Mouse (Mus musculus): ENCODE data around the gene Slc24a4.

Slc24a4 gene

DNA sequence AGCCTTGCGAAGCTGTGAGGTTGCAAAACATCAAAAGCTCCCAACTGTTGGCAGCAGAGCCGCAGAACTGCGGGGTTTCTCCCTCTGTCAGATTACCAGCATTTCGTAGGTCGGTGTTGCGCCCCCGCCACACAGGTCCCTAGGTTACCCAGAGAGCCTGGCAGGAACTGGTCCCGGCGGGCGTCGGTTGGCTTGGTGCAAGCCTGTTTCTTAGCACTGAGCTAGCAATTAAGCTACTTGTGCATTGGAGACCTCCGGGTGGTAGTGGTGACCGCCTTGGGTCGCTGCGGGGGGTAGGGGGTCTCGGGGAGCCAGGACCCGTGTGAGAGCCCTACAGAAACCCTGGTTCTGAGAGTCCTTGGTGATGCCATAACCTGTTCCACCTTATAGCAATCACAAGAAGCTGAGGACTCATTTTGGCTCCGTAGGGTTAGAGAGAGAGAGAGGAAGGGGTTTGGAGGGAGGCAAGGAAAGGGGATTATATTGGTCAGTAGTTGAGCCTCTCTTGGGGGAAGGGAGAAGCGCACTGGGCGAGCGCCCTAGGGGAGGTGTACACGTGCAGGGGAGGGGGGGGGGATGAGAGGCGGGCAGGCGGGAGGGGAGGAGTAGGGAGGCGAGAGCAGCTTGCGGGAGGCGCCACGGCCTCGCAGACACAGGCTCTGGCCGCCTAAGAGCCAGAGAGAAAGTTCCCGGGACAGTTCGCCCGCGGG, at the start of gene Slc24a4:
TSS of gene Slc24a4 (plus strand) at position 653 of the 710 bp plus-strand sequence.
- DNase-seq: no peak

DNA sequence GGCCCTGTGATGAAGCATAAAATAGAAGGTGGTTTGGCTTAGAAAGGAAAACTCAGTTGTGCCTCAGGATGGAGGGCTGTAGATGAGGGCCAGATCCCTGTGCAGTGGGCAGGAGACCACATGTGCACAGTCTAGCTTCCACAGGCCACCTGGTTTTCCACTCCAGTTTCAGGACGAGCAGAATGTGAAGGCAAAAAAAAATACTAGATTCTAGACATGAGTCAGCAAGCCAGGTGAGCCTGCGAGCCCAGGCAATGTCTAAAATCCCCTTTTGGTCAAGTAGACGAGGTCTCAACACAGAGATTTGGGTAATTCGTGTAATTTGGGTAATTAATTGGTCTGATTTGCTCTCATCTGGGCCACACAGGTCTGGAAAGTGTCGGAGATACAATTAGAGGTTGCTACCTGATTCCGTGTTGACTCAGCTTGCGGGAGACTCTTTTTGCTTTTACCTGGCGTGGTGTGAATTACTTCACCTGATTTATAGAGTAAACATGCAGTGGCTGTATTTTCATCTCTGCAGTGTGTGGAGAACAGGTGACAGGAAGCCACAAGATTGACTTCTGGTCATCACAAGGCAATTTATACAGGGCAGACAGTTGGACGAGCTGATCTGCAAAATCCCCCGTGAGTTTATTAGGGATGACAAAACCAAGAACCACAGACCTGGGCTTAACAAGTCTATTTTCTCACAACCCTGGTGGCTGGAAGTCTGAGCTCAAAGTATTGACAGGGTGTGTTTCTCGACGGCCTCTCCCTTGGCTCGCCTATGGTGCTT, 45.7 kb upstream of the Slc24a4 start:
- no peak for DNase-seq

DNA sequence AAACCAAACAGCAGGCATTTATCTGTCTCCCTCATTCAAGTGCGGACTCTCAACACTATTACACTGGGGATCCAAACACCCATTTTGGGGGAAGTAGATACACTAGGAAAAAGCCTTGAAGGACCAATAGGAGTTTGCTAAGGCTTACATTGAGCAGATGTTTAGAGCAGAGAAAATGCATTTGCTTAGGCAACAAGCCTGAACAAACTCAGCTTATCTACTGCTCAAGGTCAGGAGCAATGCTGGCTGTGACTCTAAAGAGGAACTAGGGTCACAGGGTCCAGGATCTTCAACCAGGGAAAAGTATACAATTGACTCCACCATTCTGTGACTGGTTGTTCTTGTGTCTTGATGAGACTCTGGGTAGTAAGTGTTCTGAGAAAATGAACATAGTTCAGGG, 38.0 kb upstream of the Slc24a4 start:
- no peak for DNase-seq

DNA sequence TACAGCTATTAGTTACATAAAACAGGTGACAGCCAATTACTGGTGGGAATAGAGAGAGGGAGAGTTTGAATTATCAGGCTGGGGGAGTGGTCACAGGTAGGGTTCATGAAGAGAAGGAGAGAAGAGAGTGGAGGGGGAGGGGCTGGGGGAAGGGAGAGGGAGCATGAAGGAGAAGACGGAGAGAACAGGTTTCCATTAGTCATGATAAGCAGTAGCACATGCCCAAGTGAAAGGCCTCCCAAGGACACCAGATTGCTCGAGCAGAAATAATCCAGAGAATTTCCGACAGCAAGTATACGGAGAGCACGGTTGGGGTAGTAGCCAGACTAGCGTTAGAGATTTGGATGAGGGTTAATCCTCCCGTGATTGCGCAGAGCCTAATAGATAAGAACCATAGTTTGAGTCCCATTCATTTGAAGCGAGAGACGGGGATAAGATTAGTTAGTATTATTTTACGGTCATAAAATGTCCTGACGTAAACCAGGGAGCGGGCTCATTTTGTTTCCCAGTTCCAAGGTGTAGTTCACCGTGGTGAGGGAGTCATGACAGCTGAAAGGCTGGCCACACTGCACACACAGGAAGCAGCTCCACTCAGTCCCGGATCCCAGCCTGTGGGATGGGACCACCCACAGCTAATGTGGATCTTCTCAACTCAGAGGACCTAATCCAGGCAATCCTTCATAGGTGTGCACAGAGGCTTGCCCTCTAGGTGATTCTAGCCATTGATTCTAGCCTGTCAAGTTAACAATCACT, 36.0 kb upstream of the Slc24a4 start:
- no peak for DNase-seq

DNA sequence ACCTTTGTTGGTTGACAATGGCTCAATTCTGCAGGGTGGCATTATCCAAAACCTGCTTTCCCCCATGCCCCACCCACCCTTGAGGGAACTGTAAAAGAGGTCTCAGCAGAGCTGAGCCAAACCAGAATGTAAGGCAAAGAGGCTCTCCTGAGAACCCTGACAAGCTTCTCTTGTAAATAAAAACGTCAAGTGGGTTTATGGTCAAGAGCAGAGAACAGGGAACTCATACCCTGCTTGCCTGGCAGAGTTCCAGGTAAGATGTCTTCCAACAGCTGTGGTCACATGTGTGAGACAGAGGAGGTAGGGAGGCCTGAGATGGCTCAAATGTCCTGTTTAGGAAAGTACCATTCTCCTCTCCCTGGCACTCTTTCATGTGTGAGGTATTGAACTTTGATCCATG, 22.5 kb upstream of the Slc24a4 start:
- DNase-seq: no peak

DNA sequence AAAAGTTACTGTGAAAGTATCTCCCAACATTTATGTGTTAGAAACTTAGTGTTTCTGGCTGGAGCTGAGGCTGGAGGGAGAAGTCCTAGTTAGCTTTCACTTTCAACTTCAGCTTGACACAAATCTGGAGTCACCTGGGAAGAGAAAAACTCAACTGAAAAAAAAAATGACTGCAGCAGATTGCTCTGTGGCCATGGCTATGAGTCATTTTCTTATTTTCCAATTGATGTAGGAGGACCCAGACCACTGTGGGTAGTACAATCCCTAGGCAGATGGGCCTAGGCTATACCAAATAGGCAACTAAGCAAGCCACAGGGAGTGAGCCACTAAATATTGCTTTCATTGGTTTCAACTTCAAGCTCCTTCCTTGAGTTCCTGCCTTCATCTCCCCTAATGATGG, 19.7 kb upstream of the Slc24a4 start:
- no peak for DNase-seq

DNA sequence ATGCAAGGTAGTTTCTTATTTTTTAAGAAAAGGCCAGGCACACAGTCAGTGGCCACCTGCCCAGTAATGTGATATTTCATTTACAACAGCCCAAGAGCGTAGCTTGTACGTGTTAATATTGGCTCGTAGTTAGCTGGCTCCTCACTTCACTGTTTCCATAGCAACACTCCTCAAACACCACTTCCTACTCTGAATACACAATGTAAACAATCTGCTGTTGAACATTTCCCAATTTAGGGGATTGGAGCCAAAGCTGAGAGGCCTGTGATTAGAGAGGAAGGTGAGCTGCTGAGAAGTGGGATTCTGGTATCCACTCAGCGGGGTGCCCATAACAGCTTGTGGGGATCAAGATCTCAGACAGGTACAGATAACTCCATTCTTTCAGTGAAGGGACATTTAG, 16.0 kb upstream of the Slc24a4 start:
- DNase-seq: no peak

DNA sequence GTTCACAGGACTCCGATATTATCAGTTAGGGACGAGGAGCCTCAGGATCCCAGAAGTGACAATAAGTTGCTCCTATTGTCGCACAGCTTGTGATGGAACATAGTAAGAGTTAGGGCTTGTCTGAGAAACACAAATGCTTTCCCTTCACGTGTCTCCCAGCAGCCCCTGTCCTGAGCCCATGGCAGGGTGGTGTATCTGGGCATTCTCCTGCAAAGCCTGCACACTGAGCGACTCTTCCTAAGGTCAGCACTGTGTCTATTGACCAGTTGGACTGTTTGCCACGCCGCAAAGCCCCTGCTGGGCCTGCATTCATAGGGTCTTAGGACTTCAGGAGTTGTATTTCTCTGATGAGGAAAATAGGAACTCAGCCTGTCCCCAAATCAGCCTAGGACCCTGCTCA, 15.6 kb upstream of the Slc24a4 start:
- DNase-seq: no peak

DNA sequence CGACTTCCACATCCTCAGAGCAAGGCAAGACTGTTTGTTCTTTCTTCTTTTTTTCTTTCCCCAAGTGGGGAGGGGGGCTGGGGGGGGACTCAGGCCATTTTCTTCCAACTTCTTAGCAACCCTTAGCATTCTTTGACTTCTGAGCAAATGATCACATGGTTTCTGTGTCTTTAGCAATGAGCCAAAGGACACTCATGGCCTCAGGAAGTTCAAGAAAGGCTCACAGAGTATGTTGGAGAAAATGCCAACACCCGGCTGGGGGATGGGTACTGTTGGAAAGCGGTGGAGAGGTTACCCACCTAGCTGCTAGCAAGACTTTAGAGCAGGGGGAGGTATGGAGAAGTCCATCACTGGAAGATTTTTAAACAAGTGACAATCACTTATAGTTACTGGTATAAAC, 15.1 kb upstream of the Slc24a4 start:
- DNase-seq: no peak

DNA sequence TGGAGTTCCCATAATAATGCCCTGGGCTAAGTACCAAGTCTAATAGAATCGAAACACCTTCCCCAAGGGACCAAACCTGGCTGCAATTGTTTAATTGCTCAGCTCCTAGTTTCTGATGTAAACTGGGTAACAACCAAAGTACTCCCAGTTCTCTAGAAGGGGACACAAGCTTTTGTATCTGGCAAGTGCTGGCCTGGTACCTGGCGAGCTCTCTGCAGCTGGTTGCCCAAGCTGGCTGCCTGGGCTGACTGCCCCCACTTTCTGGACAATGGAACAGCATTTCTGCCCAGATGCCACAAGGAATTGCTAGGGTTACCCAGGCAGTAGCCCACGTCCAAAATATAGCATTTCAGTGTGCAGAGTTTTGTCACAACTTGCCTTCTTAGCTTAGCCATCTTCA, 12.0 kb upstream of the Slc24a4 start:
- DNase-seq: no peak

DNA sequence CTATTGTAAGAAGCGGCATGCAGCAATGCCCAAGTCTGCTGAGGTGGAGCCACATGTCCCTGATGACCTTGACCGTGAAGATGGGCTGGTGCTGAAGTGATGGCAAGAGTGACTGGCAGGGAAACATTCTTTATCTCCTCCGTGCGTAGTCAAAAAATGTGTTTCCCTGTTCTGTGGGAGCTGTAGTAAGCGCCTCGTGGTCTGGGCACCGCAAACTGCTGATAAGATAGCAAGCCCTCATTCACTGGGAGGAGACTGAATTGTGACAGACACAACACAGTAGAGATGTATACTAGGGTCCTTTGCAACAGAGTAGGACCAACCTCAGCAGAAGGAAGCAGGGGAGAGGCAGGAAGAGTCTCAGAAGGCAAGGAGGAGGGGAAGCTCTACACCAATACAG, 10.5 kb upstream of the Slc24a4 start:
- DNase-seq: no peak

DNA sequence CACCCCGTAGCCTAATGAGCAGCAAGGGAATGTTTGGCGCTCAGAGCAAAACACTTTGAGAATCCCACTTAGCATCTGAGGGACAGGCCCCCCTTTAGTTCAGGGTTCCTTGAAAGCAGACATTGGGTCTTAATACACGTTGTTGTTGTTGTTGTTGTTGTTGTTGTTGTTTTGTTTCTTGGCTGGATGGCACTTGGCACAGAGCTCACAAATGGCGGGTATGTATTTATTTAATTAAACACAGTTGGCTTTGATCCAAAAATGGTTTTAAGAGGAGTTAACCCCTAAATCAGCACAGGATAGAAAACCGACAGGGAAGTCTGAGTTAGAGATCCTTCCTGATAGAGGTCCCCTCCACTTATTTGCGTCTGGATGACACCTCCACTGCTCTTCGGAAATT, 932 bp upstream of the Slc24a4 start:
- no peak for DNase-seq

DNA sequence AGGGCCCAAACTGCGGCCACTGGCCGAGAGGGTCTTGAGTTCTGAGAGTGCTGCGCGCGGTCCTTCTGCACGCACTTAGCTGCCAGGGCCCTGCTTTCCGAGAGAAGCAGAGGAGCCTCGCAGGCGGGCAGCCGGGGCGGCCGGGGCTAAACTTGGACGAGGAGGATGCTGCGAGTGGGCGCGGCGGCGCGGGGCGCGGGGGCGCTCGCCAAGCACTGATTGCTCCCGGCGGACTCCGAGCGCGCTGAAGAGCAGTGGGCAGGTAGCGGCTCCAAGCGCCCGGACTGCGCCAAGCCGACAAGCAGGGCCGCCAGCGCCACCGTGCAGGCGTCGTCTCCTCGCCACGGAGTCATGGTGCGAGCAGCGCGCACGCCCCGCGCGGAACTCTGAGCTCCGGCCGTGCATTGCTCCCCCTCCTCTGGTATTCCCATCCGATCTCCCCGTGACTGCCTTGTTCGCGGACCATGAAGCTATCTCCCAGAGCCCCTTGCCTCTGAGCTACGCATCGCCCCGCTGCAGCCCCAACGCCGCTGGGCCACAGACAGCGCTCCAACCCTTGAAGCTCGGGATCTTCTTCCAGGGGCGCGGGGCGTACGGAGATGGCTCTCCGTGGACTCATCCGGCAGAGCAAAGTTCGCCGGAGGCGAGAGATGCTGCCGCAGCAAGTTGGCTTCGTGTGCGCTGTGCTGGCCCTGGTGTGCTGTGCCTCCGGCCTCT, 416 bp downstream of the Slc24a4 start:
- DNase-seq: peak; percentile 26

DNA sequence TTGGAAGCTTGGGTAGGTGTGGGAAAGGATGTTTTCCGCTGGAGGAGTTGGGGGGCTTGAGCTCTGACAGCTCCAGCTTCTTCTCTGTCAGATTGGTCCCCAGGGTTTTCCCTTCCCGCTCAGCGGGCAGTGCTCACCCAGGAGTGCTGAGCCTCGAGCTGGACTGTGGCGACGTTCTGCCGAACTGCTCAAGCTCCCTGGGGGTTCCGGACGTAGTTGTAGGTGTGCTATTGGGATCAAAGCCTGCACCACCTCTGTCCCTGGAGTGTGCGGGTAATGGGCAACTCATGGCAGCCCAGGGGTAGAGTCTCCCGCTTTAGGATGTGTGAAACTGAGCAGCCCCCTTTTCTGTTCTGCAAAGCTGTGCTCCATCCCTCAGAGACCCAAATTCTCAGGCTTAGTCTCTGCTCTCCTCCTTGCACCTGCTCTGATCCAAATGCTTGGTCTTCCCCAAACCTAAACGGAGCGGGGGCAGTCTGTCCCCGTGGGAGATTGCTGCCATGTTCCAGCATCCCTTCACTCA, 1.0 kb downstream of the Slc24a4 start:
- no peak for DNase-seq

DNA sequence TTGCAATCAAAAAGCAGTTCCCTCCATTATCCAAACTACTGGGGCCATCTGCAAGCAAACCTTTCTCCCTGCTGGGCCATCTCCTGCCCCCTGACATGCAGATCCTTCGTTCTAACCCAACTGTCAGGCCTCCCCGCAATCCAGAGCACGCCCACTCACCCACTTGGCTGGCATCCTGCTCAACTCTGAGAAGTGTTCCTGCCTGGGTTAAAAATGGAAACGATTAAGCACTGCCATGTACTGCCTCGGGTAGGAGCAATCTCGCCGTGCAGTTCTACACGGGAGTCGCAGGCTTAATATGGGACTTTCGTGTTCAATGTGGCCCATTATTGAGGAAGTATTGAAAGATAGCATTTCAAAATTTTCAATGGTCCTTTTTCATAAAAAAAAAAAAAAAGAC, 11.2 kb downstream of the Slc24a4 start:
- no peak for DNase-seq

DNA sequence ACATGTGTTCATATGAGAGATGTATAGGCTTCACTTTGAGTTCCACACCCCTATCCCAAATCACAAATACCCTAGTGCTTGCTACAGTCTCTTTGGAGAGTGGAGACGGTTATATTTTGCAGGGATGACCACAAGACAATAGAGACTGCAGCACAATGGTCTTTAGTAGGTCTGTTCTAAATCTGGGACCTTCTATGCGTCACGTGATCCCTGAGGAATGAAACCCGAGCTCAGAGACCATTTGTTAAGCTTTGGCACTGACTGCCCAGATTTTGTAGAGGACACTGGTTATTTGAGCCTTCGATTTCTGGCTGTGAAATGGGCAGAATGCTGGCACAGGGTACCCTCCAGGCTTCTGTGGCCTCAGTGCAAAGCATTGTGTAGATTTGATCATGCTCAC, 12.8 kb downstream of the Slc24a4 start:
- DNase-seq: no peak

DNA sequence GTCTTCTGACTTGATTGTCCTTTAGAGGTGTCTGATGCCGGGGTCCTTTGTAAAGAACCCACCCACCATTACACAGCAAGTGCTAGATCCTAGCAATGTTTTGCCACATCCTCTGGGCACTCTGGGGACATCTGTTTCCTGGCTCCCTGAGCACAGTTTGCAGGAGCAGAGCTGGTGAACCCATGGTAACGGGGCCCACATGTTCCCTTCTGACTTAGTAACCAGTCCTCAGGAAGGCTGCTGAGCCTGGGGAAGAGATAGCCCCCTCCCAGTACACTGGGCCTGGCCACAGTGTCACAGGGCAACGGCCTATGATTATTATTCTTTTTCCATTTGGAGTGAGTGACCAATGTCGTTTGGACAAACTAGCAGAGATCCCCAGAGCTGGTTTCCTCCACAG, 19.1 kb downstream of the Slc24a4 start:
- DNase-seq: no peak

DNA sequence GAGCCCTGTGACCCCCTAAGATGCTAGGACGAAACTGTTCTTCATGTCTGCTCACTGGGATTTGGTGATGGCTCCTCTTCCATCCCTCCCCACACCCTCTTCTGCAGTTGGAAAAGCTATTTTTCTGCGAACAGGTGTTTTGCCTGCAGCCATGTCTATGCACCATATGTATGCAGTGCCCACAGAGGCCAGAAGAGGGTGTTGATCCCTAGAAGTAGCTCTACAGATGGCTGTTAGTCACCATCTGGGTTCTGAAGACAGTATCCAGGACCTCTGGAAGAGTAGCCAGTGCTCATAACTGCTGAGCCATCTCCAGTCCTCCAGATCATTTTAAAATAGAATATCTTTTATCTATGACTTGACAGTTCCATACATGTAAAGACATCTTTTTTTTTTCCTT, 20.2 kb downstream of the Slc24a4 start:
- no peak for DNase-seq

DNA sequence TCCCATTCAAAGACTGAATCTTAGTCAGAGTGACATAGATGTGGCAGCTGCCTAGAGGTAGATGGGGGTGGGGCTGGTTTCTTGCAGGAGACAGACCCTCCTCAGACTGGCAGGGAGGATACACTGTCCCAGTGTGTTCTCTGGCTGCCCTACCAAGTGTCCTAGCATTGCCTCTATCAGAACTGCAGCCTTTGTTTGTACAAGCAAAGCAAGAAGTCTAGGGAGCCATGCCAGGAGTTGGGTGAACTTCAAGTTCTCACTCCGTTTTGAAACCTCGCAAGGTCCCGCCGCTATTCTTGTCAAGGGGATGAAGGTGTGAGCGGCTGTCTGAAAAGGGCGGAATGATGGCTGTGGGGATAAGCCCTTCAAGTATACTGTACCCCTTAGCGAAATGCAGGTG, 22.7 kb downstream of the Slc24a4 start:
- no peak for DNase-seq

DNA sequence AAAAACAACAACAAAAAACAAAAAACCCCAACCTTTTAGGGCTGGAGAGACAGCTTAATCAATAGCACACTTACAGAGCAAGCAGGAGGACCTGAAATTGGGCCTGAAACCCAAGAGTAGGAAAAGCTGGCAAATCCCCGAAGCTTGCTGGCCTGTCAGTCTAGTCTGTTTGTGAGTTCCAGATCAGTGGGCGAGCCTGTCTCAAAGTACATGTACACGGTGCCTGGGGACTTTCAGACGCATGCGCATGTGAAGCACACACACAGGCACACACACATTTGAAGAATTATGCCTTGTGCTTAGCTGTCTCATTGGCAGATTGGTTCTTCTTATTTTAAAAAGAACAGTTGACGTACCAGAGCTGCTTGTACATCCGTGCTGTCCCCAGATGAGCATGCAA, 25.3 kb downstream of the Slc24a4 start:
- no peak for DNase-seq

DNA sequence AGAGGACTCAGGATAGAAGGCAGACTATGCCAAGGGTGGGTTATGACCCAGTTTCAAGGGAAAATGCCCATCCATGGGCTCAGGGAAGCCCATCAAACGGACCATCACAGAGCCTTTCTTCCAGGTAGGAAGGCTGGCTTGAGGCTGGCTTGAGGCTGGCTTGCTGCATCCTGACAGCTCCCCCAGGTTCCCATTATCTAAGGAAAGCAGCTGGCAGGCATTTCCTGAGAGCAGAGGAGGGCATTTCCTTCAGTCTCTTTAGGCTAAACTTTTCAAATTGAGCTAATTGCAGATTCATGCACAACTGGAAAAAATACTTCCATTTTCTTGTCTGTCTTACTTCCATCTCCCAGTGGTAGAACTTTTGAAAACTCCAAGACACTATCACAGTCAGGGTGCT, 26.3 kb downstream of the Slc24a4 start:
- DNase-seq: no peak

DNA sequence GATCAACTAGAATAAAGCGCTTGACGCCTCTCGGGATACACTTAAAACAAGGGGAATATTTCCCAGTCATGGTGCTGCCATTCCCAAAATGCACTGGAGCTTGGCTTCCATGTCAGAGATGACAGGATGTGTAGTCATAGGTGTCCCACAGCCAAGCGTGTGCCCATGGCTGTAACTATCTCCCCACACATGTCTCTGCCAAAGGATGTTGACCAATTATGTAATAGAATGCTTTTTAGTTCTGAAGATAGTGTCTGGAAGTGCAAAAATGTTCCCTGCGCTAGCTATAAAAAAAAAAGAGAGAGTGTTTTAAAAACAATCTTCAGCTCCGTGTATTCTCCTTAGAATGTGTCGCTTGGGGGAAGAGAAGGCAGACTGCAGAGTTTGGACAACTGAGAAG, 36.1 kb downstream of the Slc24a4 start:
- no peak for DNase-seq

DNA sequence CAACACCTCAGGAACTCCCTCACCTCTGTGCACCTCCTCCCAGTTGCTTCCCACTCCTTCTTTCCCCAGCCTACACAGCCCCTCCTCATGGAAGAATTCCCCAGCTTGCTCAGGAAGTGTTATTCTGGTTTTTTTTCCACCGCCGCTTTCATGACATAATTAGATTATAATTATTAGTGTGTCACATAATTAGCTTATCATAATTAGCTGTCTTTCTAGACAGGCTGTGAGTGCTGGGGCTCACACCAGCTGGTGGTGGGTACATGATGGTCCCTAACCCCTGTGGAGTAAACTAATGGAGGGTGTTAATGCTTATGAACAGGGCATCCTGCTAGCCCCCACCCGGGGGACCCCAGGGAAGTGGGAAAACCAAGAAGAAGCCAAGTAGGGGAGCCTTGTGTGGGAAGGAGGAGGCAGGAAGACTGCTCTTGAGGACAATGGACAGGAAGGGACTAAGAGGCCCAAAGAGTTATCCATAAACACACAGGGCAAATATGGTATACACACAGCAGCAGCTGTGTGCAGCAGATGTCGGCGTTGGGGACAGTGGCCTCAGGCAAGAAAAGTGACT, 38.2 kb downstream of the Slc24a4 start:
- DNase-seq: no peak

All from cerebellum, adult 8-10 months (tissue).